35 mouse cellular contexts compared by ENCODE assay signal in the genomic region with DNA sequence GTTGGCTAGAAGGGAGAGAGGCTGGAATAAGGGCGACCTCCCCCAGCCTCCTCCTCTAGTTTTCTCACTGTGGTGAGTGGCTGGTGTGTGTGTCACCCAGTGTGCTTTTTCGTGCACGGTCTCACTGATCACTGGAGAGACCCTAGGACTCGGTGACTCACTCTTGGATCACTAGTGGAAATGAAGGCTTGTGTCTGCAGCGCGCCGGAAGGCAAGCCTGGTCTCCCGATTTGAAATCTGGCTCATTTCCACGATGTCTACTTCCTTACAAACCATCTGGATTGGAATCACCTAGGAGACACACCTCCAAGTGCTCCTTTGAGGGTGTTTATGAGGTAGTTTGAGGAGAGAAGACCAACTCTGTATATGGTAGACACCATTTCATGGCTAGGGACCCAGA. TPM values are rescaled to one million over a fixed set of nuclear protein-coding genes. Genes with fewer than 3 reads are reported as not detected.
"Had no signal": no experiment of that assay in that cellular context is flagged by ENCODE, and none has a peak within 500 bp of the region (broad histone marks: within the 10 kb centered on the region; RNA-seq: fewer than 3 reads in every experiment).

No protein-coding gene starts in this region.

- H3K4me1 ChIP-seq: heart, embryonic 13.5 days; heart, embryonic 15.5 days; limb, embryonic 15.5 days; liver, embryonic 12.5 days had no signal

- H3K27ac ChIP-seq: gastrocnemius, adult 2 months; heart, adult 2 months; heart, embryonic 13.5 days; heart, embryonic 15.5 days; hindbrain, embryonic 13.5 days; hindbrain, embryonic 15.5 days; hindbrain, postnatal 0 days; kidney, embryonic 15.5 days; kidney, postnatal 0 days; limb, embryonic 13.5 days; limb, embryonic 15.5 days; liver, embryonic 12.5 days; liver, embryonic 14.5 days had no signal

- H3K4me3 ChIP-seq: gastrocnemius, adult 2 months; heart, adult 2 months; heart, embryonic 13.5 days; heart, embryonic 15.5 days; hindbrain, embryonic 13.5 days; hindbrain, embryonic 15.5 days; kidney, embryonic 15.5 days; limb, embryonic 13.5 days; limb, embryonic 15.5 days; liver, embryonic 12.5 days had no signal

- H3K9me3 ChIP-seq: heart, embryonic 13.5 days; heart, embryonic 15.5 days; hindbrain, embryonic 13.5 days; hindbrain, embryonic 15.5 days; kidney, embryonic 15.5 days; limb, embryonic 13.5 days; limb, embryonic 15.5 days; liver, embryonic 12.5 days had no signal

- DNase-seq: gastrocnemius, adult 2 months; gastrocnemius, postnatal 10 days; gastrocnemius, postnatal 25 days; heart, adult 11 months; heart, adult 2 months; heart, postnatal 14 days; heart, postnatal 36 days; kidney, adult 11 months; kidney, adult 2 months; kidney, adult 9 months; kidney, postnatal 14 days; kidney, postnatal 36 days; layer of hippocampus, adult 9-11 months; layer of hippocampus, postnatal 36 days; left cerebral cortex, postnatal 4 days had no signal

- H3K36me3 ChIP-seq: heart, embryonic 13.5 days; heart, embryonic 15.5 days; hindbrain, embryonic 13.5 days; hindbrain, embryonic 15.5 days; kidney, embryonic 15.5 days; limb, embryonic 13.5 days; limb, embryonic 15.5 days; liver, embryonic 12.5 days had no signal

- H3K27me3 ChIP-seq: hindbrain, embryonic 15.5 days; limb, embryonic 15.5 days had no signal

RNA-seq across cellular contexts. Expression of a gene that starts 9.9 kb away (rescaled TPM):
- total RNA-seq: hematopoietic stem cell, adult 5-6 weeks had no signal

RNA-seq across cellular contexts. Expression of a gene that starts 10.6 kb away (rescaled TPM):
- total RNA-seq: gastrocnemius, adult 2 months; gastrocnemius, postnatal 10 days; gastrocnemius, postnatal 25 days; hematopoietic stem cell, adult 5-6 weeks; hindbrain, postnatal 0 days; left cerebral cortex, adult 8-10 months; left cerebral cortex, postnatal 10 days; left cerebral cortex, postnatal 4 days; liver, adult 2 months had no signal
- polyA plus RNA-seq: gonadal fat pad, adult 2 months; heart, embryonic 11.5 days; heart, embryonic 13.5 days; heart, postnatal 0 days; kidney, adult 2 months; kidney, postnatal 0 days; liver, adult 2 months; liver, embryonic 12.5 days; liver, embryonic 16.5 days had no signal

RNA-seq across cellular contexts. Expression of a gene that starts 22.3 kb away (rescaled TPM):
- total RNA-seq: gastrocnemius, adult 2 months; gastrocnemius, postnatal 25 days; heart, postnatal 14 days; hematopoietic stem cell, adult 5-6 weeks; left cerebral cortex, postnatal 10 days; liver, adult 2 months had no signal
- polyA plus RNA-seq: limb, embryonic 15.5 days; liver, adult 2 months; liver, embryonic 16.5 days had no signal

RNA-seq across cellular contexts. Expression of a gene that starts 28.7 kb away (rescaled TPM):
- total RNA-seq: gastrocnemius, postnatal 10 days; hematopoietic stem cell, adult 5-6 weeks; left cerebral cortex, postnatal 4 days; liver, adult 2 months had no signal
- polyA plus RNA-seq: heart, embryonic 11.5 days; heart, embryonic 13.5 days; heart, embryonic 15.5 days; heart, postnatal 0 days; limb, embryonic 11.5 days; liver, adult 2 months; liver, embryonic 14.5 days; liver, embryonic 16.5 days had no signal
